Mouse (Mus musculus) stomach, postnatal 0 days (tissue): ENCODE data around the gene Myadml2.

Experiments
- CTCF ChIP-seq: IDR thresholded peaks from 2 replicates; pipeline ENCODE4 v1.5.1; 2016; ENCODE audit warnings: antibody characterized with exemption, low read depth, mild to moderate bottlenecking, moderate library complexity
- EP300 ChIP-seq: optimal IDR thresholded peaks from 2 replicates; pipeline ENCODE3; 2016; ENCODE audit warnings: antibody characterized with exemption

GRCm38 (mm10) chr11:120682683-120683082 lies 34.7 kb upstream of the Myadml2 start:
- TF ChIP-seq EP300 (no peak), CTCF (no peak)
